Mouse (Mus musculus): ENCODE measurements around the gene Gpr176. TPM values are rescaled to one million over a fixed set of nuclear protein-coding genes. Genes with fewer than 3 reads are reported as not detected.

Gene Gpr176
- total and polyA plus RNA-seq, 3 experiments = 0.16 TPM; not detected in 2

GRCm38 (mm10) chr2:118306966-118307365, 66.3 kb downstream of the Gpr176 start:
- Histone ChIP-seq H3K9me3 (replicated peaks) (no peaks in the 10 kb centered on the region), H3K27me3 (ENCODE audit: insufficient read depth, low read length) (no peaks in the 10 kb centered on the region), H3K4me1 (ENCODE audit: insufficient read depth, low read depth, low read length) (0 out of 2 replicates have a peak, but pooled peaks cover 3% of the 10 kb centered on the region), H3K36me3 (replicated peaks) (no peaks in the 10 kb centered on the region), H3K4me3 (ENCODE audit: low read depth, low read length) (no peak overlapping the region)
- DNase-seq (ENCODE audit: low spot score) (no peak), ATAC-seq (ENCODE audit: extremely low read depth, insufficient number of reproducible peaks, low FRiP score, poor library complexity, severe bottlenecking) (no peak)
- TF ChIP-seq POLR2AphosphoS5 (IDR thresholded peaks at IDR 0.05; ENCODE audit: insufficient replicate concordance, low read depth, low read length) = no peak
- TF ChIP-seq GATA2 (IDR thresholded peaks at IDR 0.05; ENCODE audit: borderline replicate concordance, low read depth, low read length) = no peak
- no peak for TF ChIP-seq GATA1 (IDR thresholded peaks at IDR 0.05; ENCODE audit: borderline replicate concordance, low read length)
- TF ChIP-seq CTCF (IDR thresholded peaks at IDR 0.05; ENCODE audit: low read depth, low read length) = no peak
- no peak for TF ChIP-seq TAL1 (conservative IDR thresholded peaks at IDR 0.05; ENCODE audit: low read depth, low read length)

GRCm38 (mm10) chr2:118306522-118306895, 66.7 kb downstream of the Gpr176 start:
- ATAC-seq (ENCODE audit: extremely low read depth, insufficient number of reproducible peaks, low FRiP score, poor library complexity, severe bottlenecking) = no peak

GRCm38 (mm10) chr2:118305827-118306521, 67.2 kb downstream of the Gpr176 start:
- 0 out of 2 replicates have a peak, but pooled peaks cover 3% of the 10 kb centered on the region for H3K4me1 ChIP-seq (ENCODE audit: insufficient read depth, low read depth, low read length)
- TF ChIP-seq GATA2 (IDR thresholded peaks at IDR 0.05; ENCODE audit: borderline replicate concordance, low read depth, low read length) = no peak
- no peak for TF ChIP-seq TAL1 (conservative IDR thresholded peaks at IDR 0.05; ENCODE audit: low read depth, low read length)
- H3K27me3 ChIP-seq (ENCODE audit: insufficient read depth, low read length) = no peaks in the 10 kb centered on the region; the same call in 1 of the 2 replicates
- no peaks in the 10 kb centered on the region for H3K9me3 ChIP-seq (replicated peaks)
- DNase-seq (ENCODE audit: low spot score) = no peak
- no peaks in the 10 kb centered on the region for H3K36me3 ChIP-seq (replicated peaks)
- H3K4me3 ChIP-seq (ENCODE audit: low read depth, low read length) = no peak overlapping the region
- ATAC-seq (ENCODE audit: extremely low read depth, insufficient number of reproducible peaks, low FRiP score, poor library complexity, severe bottlenecking) = no peak

More at GRCm38 (mm10) chr2:118306522-118306895, 66.7 kb downstream of the Gpr176 start:
- no peak for TF ChIP-seq GATA1 (IDR thresholded peaks at IDR 0.05; ENCODE audit: borderline replicate concordance, low read length)
- TF ChIP-seq POLR2AphosphoS5 (IDR thresholded peaks at IDR 0.05; ENCODE audit: insufficient replicate concordance, low read depth, low read length) = no peak
- TF ChIP-seq TAL1 (conservative IDR thresholded peaks at IDR 0.05; ENCODE audit: low read depth, low read length) = no peak
- no peak for TF ChIP-seq GATA2 (IDR thresholded peaks at IDR 0.05; ENCODE audit: borderline replicate concordance, low read depth, low read length)
- TF ChIP-seq CTCF (IDR thresholded peaks at IDR 0.05; ENCODE audit: low read depth, low read length) = no peak
- no peaks in the 10 kb centered on the region for H3K9me3 ChIP-seq (replicated peaks)
- no peak overlapping the region for H3K4me3 ChIP-seq (ENCODE audit: low read depth, low read length)
- H3K4me1 ChIP-seq (ENCODE audit: insufficient read depth, low read depth, low read length) = 0 out of 2 replicates have a peak, but pooled peaks cover 3% of the 10 kb centered on the region
- H3K27me3 ChIP-seq (ENCODE audit: insufficient read depth, low read length) = no peaks in the 10 kb centered on the region; the same call in 1 of the 2 replicates
- DNase-seq (ENCODE audit: low spot score) = no peak
- no peaks in the 10 kb centered on the region for H3K36me3 ChIP-seq (replicated peaks)

GRCm38 (mm10) chr2:118303456-118303855, 69.8 kb downstream of the Gpr176 start:
- H3K27me3 ChIP-seq (ENCODE audit: insufficient read depth, low read length) = no peaks in the 10 kb centered on the region; the same call in 1 of the 2 replicates
- no peaks in the 10 kb centered on the region for H3K9me3 ChIP-seq (replicated peaks)
- 0 out of 2 replicates have a peak, but pooled peaks cover 3% of the 10 kb centered on the region for H3K4me1 ChIP-seq (ENCODE audit: insufficient read depth, low read depth, low read length)
- H3K36me3 ChIP-seq (replicated peaks) = no peaks in the 10 kb centered on the region
- DNase-seq (ENCODE audit: low spot score) (no peak), ATAC-seq (ENCODE audit: extremely low read depth, insufficient number of reproducible peaks, low FRiP score, poor library complexity, severe bottlenecking) (no peak)
- H3K4me3 ChIP-seq (ENCODE audit: low read depth, low read length) = no peak overlapping the region
- no peak for TF ChIP-seq CTCF (IDR thresholded peaks at IDR 0.05; ENCODE audit: low read depth, low read length)
- no peak for TF ChIP-seq TAL1 (conservative IDR thresholded peaks at IDR 0.05; ENCODE audit: low read depth, low read length)
- no peak for TF ChIP-seq GATA2 (IDR thresholded peaks at IDR 0.05; ENCODE audit: borderline replicate concordance, low read depth, low read length)
- TF ChIP-seq GATA1 (IDR thresholded peaks at IDR 0.05; ENCODE audit: borderline replicate concordance, low read length) = no peak
- no peak for TF ChIP-seq POLR2AphosphoS5 (IDR thresholded peaks at IDR 0.05; ENCODE audit: insufficient replicate concordance, low read depth, low read length)

GRCm38 (mm10) chr2:118301656-118302055, 71.6 kb downstream of the Gpr176 start:
- TF ChIP-seq CTCF (IDR thresholded peaks at IDR 0.05; ENCODE audit: low read depth, low read length) (no peak), GATA1 (IDR thresholded peaks at IDR 0.05; ENCODE audit: borderline replicate concordance, low read length) (no peak), GATA2 (IDR thresholded peaks at IDR 0.05; ENCODE audit: borderline replicate concordance, low read depth, low read length) (no peak)
- Histone ChIP-seq H3K27me3 (ENCODE audit: insufficient read depth, low read length) (no peaks in the 10 kb centered on the region; the same call in 1 of the 2 replicates), H3K4me3 (ENCODE audit: low read depth, low read length) (no peak overlapping the region), H3K4me1 (ENCODE audit: insufficient read depth, low read depth, low read length) (no peaks in the 10 kb centered on the region), H3K9me3 (replicated peaks) (no peaks in the 10 kb centered on the region), H3K36me3 (replicated peaks) (no peaks in the 10 kb centered on the region)
- no peak for ATAC-seq (ENCODE audit: extremely low read depth, insufficient number of reproducible peaks, low FRiP score, poor library complexity, severe bottlenecking)
- no peak for DNase-seq (ENCODE audit: low spot score)

GRCm38 (mm10) chr2:118301041-118301545, 72.1 kb downstream of the Gpr176 start:
- TF ChIP-seq CTCF (IDR thresholded peaks at IDR 0.05; ENCODE audit: low read depth, low read length) = no peak
- no peak for TF ChIP-seq TAL1 (conservative IDR thresholded peaks at IDR 0.05; ENCODE audit: low read depth, low read length)
- TF ChIP-seq GATA1 (IDR thresholded peaks at IDR 0.05; ENCODE audit: borderline replicate concordance, low read length) = no peak
- no peak for TF ChIP-seq POLR2AphosphoS5 (IDR thresholded peaks at IDR 0.05; ENCODE audit: insufficient replicate concordance, low read depth, low read length)
- no peak for TF ChIP-seq GATA2 (IDR thresholded peaks at IDR 0.05; ENCODE audit: borderline replicate concordance, low read depth, low read length)

More at GRCm38 (mm10) chr2:118301041-118301545, 72.1 kb downstream of the Gpr176 start:
- Histone ChIP-seq H3K27me3 (ENCODE audit: insufficient read depth, low read length) (no peaks in the 10 kb centered on the region; the same call in 1 of the 2 replicates), H3K4me3 (ENCODE audit: low read depth, low read length) (no peak overlapping the region), H3K36me3 (replicated peaks) (no peaks in the 10 kb centered on the region), H3K4me1 (ENCODE audit: insufficient read depth, low read depth, low read length) (no peaks in the 10 kb centered on the region), H3K9me3 (replicated peaks) (no peaks in the 10 kb centered on the region)
- DNase-seq (ENCODE audit: low spot score) (no peak), ATAC-seq (ENCODE audit: extremely low read depth, insufficient number of reproducible peaks, low FRiP score, poor library complexity, severe bottlenecking) (no peak)
